Mouse (Mus musculus): ENCODE data around the gene Agtpbp1. TPM values are rescaled to one million over a fixed set of nuclear protein-coding genes. Genes with fewer than 3 reads are reported as not detected.
A peak's percentile ranks its signal among the peaks of the same experiment; 100 is the strongest.
"Not testable (repeated sequence)": the region's sequence is repeated elsewhere in the genome, so short reads cannot be mapped to it uniquely, and the experiment has no call there.

Agtpbp1 gene
- polyA plus RNA-seq (2012; rRNA removed), result 2.2 and 2.8 TPM in 2 replicates

DNA sequence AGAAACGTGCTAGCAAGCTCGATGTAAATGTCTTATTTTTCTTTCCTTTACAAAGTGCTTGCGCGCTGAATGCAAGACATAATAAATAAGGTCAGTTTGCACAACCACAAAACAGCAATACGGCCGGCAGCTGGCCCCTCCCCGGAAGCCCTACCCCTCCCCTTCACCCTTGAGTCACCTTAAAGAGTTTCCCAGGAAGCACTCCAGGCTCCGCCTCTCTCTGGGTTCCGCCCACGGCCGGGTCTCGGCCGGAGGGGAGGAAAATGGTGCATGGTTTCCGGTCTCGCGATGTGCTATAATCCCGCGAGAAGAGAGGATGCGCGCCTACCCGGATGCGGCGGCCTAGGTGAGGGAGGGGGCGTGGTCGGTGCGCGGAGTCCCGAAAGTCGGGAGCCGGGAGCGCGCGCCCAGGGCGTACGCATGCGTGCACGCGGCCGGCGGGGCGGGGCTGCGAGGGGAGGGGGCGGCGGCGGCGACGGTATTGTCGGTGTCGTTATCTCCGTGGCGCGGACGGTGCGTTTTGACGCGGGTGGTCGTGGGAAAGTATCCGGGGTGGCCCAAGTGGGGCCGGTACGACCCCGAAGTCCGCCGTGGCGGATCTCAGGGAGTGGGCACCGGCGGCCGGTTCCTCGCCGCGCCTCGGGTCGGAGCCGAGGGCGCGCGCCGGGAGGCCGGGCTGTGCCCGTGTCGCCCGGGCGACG, at the start of gene Agtpbp1, which contains the start of gene Naa35:
Agtpbp1 (minus strand) TSS at position 281 of the 701 bp plus-strand sequence.
Naa35 (plus strand) TSS at position 313 of the 701 bp plus-strand sequence.
- peak; percentile 99 for DNase-seq (ENCODE audit: low read depth, low spot score)
- under 1% methylated on average over 83 of the region's 83 CpGs for WGBS

DNA sequence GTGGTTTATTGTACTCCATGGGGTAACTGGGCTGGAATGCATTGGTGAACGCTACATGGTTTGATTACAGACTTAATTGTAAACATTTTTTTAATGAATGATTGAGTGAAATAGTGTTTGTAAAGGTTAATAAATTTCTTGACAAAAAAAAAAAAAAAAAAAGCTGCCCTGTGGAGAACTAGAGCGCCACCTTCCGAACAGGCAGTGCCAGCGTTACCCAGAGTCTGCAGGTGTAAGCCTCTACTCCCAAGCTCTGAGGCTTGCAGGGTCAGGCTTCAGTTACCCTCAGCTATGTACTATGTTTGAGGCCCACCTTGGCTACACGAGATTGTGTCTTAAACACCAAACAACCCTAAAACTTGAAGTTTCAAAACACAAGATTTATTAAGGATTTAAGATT, 49.6 kb upstream of the Agtpbp1 start:
- WGBS, result 50% methylated on average over 5 of the region's 5 CpGs
- DNase-seq (ENCODE audit: low read depth, low spot score), result no peak

DNA sequence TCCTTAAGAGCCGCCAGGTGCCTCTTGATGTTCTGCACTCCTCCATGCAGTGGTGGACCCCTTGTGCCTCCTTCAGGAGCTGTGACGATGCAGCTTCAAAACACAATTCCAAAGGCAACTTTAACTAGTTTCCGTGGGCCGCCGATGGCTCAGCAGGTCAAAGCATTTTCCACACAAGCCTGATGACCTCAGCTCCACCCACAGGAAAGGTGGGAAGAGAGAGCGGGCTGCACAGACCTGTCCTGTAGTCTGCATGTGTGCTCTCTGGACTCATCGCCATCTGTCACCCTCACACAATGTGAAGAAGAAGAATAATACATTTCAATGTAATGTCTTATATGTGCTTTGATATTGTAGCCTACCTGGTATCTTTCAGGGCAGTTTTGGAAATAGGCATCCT, 41.7 kb upstream of the Agtpbp1 start:
- WGBS, result 87% methylated on average over 7 of the region's 7 CpGs

DNA sequence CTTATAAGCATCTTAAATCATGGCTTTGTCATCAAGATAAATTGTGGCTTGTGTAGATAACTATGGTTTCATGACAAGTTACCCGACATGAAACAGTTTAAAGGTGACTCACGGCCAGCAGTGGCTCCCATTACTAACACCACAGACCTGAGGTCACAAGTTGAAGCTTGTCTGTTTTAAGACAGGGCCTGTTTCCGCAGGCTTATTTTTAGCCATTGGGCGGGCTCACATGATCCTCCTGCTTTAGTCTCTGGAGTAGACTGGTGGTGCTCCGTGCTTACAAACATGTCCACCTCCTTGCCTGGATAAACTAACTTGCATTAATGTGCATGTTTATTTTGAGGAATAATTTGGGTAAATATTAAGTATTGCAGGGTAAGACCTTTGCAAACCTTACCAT, 39.9 kb upstream of the Agtpbp1 start:
- DNase-seq (ENCODE audit: low read depth, low spot score), result no peak
- 74% methylated on average over 5 of the region's 5 CpGs for WGBS

More for the DNA sequence above, 41.7 kb upstream of the Agtpbp1 start:
- no peak for DNase-seq (ENCODE audit: low read depth, low spot score)

DNA sequence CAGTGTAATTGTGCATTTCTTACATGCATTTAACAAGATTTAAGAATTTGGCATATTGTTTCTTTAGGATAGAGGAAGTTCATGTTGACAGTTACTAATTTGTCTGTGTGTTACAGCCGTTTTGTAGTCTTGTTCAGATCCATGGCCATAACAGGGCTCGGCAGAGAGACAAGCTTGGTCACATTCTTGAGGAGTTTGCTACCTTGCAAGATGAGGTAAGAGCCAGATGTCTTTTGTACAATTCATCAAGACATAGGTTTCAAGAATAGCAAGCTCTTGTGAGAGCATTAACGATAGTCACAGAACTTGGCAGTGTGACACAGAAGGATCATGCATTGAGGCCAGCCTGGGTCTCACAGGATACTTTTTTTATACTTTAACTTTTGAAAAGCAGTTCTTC, 39.4 kb upstream of the Agtpbp1 start:
- no peak for DNase-seq (ENCODE audit: low read depth, low spot score)
- WGBS, result 73% methylated on average over 3 of the region's 3 CpGs

DNA sequence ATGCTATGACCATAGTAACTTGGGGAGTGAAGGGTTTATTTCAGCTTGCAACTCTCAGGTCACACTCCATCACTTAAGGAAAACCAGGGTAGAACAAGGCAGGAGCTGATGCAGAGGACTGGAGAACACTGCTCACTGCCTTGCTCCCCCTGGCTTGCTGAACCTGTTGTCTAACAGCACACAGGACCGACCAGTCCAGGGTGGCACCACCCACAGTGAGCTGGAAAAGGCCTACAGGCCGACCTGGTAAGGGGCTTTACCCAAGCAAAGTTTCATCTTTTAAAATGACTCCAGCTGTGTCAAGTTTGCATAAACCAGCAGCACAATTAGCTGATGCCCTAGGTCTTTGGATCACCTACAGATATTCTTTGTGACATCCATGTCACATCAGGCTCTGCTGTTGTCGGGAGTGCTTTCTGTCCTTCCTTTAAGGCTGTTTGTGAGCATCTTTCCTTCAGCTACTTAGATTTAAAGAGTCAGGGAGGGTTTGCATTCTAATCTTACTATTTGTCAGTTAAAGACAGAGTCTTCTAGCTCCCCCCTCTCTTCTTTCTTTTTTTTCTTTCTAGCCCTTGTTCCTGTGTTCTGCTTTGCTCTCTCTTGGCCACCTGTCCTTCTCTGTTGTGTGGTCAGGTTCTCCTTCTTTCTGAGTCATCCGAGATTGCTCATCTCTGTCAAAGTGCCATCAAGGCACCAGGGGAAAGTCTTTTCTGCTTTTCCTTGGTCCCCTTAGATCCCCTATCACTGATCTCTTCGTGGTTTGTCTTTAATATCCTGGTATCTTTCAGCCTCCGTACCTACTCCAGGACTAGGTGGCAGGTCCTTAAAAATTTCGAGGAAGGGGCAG, 36.8 kb upstream of the Agtpbp1 start:
- no peak for DNase-seq (ENCODE audit: low read depth, low spot score)
- 87% methylated on average over 7 of the region's 7 CpGs for WGBS

DNA sequence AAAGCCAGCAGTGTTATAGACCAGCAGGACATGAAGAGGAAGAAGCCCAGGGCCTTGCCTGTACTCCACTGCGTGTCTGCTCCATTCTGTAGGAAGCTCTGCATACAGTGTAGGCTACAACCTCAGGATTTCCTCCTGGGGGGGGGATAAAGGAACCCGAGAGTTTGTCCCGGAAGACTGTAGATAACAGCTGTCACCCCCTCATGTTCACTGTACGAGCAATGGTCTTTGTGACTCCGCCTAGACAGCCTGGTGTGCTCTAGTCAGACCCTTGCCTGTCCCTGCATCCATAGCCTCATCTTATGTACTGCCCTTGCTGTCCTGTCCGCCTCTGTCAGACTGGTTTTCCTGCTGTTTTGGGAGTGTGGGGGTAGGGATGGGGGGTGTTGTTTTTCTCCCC, 33.4 kb upstream of the Agtpbp1 start:
- no peak for DNase-seq (ENCODE audit: low read depth, low spot score)
- 90% methylated on average over 6 of the region's 6 CpGs for WGBS

DNA sequence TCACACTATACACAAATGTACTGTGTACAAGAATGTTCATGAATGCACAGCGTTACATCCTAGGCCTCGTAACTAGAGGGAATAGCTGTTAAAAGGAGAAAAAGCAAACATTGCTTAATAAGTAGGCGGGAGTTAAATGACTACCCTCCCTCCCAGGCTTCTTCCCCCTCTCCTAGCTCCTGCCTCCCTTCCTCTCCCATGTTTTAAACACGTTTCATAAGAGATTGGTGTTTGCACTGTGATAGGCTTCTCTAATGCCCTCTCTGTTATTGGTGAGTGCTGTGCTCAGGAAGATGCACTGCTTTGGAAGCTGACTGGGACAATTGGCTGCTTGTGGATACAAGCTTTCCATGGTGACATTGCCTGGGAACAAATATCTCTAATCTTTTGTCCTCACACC, 30.5 kb upstream of the Agtpbp1 start:
- DNase-seq (ENCODE audit: low read depth, low spot score), result no peak
- WGBS, result 64% methylated on average over 4 of the region's 4 CpGs

DNA sequence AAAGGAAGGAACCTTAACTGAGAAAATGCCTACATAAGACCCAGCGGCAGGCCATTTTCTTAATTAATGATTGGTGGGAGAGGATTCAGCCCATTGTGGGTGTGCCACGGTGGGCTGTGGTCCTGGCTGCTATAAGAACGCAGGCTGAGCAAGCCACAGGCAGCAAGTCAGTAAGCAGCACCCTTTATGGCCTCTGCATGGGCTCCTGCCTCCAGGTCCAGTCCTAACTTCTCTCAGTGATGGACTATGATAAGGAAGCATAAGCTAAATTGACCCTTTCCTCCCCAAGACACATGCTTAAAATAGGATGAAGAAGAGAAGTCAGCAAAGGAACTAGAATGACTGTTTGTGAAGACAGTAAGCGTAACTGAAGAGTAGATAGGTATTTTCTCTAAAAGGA, 30.1 kb upstream of the Agtpbp1 start:
- WGBS, result 87% methylated on average over 4 of the region's 4 CpGs
- DNase-seq (ENCODE audit: low read depth, low spot score), result no peak

DNA sequence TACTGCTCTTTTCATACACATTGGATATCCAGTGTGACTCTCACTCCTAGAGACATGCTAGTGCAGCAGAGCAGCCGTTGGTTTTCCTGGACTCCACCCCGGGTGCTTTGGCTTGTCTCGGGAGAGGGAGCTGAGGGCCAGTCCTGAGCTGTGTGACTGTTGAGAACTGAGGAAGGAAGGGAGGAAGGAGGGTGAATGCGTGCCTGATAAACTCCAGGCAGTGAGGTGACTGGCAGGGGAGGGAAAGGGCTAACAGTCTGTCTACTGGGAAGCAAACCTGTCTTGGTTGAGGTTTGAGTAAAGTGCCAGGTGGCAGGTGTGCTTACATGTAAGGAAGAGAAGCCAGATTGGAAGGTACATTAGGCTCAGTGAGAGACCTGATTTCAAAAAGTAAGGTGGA, 28.8 kb upstream of the Agtpbp1 start:
- WGBS, result 72% methylated on average over 4 of the region's 4 CpGs
- DNase-seq (ENCODE audit: low read depth, low spot score), result no peak

DNA sequence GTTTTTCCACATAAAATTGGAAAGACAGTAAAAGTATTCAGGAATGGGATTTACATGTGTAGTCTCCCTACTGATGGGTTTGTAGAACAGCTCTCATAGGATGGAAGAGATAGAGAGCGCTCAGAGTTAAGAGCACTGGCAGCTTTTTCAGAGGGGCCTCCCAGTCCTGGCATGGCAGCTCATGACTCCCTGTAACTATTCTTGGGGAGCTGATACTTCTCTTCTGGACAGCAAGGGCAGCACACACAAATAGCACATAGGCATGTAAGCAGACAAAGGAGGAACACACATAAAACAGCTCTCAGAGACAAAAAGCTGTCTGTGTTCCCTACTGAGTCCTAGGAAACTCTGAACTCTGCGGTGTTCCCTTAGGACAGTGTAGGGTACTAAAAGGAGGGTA, 25.4 kb upstream of the Agtpbp1 start:
- DNase-seq (ENCODE audit: low read depth, low spot score), result no peak
- 85% methylated on average over 2 of the region's 2 CpGs for WGBS

DNA sequence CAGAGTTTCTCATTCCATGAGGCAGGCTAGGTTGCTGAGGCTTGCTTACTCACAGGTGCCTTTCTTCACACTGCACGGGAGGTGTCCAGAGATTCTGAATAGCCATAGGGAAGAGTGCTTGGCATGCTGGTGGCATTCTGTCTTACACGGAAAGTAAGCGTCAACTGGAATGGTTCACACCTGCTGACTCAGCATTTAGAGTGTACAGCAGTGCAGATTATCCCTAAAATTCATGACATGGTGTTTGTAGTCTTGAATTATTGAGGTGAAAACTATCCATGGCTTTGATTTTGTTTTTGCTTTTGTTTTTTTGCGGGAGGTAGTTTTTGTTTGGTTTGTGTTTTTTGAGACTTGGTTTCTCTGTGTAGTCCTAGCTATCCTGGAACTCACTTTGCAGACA, 24.9 kb upstream of the Agtpbp1 start:
- 90% methylated on average over 4 of the region's 4 CpGs for WGBS
- no peak for DNase-seq (ENCODE audit: low read depth, low spot score)

DNA sequence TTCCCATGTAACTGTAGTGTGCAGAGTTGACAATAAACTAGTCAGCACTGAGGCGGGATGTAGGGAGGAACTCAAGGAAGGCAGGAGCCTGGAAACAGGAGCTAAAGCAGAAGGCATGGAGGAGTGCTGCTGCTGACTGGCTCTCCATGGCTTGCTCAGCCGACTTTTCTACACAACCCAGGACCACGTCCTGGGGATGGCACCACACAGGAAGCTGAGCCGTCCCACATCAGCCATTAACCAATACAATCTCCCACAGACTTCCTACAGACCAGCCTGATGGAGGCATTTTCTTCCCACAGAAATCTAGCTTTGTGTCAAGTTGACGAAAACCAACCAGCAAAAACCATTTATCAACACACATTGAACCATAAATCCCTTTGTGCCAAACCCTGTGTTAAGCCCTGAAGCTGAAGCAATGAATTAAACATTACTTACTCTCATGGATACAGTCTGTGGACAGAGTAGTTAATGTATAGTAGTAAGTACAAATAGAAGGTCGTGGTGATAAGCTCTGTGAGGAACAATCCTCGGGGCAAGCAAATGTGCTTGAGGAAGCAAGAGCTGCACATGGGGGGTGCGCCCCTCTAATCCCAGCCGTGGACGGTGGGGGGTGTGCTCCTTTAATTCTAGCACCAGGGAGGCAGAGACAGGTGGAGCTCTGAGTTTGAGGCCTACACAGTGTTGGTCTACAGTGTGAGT, 20.3 kb upstream of the Agtpbp1 start:
- 59% methylated on average over 10 of the region's 10 CpGs for WGBS
- no peak for DNase-seq (ENCODE audit: low read depth, low spot score)

DNA sequence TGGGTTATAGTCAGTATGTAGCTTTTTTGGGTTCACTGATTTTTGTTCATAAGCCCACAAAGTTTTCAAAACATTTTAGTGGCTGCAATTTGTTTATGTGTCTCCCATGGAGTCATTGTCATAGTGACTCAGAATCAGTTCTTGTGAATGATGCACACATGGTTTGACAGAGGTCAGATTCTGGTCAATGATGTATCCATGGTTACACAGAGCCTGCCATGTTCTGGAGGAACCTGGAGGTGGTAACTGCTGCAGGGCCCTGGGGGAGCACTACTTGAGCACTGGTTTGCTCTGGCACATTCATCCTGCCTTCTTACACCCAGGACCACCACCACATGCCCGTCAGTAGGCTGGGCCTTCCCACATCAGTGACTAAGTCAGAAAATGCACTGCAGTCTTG, 19.5 kb upstream of the Agtpbp1 start:
- DNase-seq (ENCODE audit: low read depth, low spot score), result no peak
- WGBS, result 93% methylated on average over 1 of the region's 1 CpGs

DNA sequence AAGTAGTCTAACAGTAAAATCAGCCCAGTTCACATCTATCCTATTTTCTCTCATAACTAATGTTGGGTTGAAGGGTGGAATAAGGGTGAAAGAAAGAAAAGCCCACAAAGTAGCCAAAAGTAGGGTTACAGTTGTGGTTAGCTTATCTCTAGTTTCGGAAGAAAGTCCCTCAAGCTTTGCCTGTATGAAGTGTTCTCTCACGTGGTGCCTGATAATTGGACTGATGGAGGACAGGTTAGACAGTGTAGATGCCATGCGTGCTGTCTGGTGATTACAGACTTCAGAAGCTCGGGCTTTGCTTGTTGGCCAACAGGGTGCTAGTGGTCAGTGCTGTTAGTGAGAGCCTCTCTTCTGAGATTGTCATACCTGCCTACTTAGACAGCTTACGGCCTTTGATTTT, 18.1 kb upstream of the Agtpbp1 start:
- DNase-seq (ENCODE audit: low read depth, low spot score), result no peak
- 94% methylated on average over 5 of the region's 5 CpGs for WGBS

DNA sequence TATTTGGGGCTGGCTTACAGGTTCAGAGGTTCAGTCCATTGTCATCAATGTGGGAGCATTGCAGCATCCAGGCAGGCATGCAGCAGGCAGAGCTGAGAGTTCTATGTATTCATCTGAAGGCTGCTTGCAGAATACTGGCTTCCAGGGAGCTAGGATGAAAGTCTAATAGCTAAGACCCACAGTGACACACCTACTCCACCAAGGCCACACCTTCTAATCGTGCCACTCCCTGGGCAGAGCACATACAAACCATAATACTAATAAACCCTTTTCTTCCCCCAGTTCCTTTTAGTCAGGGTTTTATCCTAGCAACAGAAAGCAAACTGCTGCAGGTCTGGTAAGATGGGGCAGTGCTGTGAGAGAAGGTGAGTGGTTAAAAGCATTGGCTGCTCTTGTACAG, 7.6 kb upstream of the Agtpbp1 start:
- DNase-seq (ENCODE audit: low read depth, low spot score), result no peak
- WGBS, result 29% methylated on average over 1 of the region's 1 CpGs

DNA sequence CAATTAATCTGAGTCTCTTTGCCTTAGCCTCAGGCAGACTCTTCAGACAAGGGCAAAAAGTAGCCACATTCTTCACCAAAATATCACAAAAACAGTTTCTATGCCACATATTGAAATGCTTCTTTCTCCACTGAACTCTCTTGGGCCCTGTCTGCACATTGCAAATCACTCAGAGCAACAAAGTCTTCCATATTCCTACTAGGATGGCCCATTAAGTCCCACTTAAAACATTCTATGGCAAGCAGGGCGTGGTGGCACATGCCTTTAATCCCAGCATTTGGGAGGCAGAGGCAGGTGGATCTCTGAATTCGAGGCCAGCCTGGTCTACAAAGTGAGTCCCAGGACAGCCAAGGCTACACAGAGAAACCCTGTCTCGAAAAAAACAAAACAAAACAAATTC, 7.0 kb upstream of the Agtpbp1 start:
- 83% methylated on average over 3 of the region's 3 CpGs for WGBS
- DNase-seq (ENCODE audit: low read depth, low spot score), result not testable (repeated sequence)

DNA sequence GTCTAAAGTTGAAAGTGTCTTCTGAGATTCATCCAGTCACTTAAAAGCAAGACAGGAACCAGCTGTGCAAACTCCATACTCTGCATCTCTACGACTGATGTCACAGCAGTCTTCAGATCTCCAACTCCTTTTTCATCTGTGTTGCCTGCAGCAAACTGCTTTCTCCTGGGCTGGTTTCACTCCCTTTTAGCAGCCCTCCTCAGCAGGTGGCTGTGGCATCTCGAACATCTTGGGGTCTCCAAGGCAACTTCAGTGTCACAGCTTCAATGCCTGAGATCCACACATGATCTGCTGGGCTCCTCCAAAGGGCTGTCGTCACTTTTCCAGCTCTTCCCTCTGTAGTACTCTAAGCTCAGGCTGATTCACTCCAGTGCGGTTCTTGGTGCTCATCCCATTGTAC, 5.7 kb upstream of the Agtpbp1 start:
- DNase-seq (ENCODE audit: low read depth, low spot score), result no peak
- WGBS, result 91% methylated on average over 4 of the region's 4 CpGs

DNA sequence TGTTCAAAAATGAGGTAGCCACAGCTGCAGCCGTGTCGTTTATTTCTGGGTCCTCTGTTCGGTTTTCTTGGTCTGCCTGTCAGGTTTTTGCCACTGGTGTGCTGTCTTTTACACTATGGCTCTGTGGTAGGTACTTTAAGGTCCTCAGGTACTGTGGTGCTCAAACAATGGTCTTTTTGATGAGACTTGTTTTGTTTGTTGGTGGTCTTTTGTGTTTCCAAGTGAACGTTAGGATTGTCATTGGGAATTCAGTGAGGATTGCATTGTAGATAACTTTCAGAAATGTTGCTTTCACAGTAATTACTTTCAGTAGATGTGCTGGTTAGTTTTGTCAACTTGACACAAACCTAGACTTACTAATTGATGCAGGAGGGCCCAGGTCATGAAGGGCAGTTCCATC, 4.6 kb upstream of the Agtpbp1 start:
- WGBS, result 86% methylated on average over 4 of the region's 4 CpGs
- DNase-seq (ENCODE audit: low read depth, low spot score), result no peak

DNA sequence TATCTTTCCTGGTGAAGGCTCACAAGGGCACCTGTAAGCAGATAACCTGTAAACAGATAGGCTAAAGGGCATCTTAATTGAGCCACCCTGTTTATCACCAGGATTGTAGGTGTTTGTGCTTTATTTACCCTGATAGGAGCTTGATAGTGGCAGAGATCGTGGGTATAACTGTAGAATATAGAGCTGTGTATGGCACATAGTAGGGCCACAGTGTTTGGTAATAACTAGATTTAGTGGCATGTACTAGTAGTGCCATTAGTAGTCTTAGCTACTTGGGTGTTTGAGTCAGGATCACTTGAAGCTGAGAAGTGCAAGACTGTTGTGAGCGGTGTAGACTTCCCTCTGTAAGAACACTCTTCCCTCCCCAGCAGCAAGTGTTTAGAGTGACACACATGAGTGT, 2.2 kb upstream of the Agtpbp1 start:
- 83% methylated on average over 2 of the region's 2 CpGs for WGBS
- no peak for DNase-seq (ENCODE audit: low read depth, low spot score)

DNA sequence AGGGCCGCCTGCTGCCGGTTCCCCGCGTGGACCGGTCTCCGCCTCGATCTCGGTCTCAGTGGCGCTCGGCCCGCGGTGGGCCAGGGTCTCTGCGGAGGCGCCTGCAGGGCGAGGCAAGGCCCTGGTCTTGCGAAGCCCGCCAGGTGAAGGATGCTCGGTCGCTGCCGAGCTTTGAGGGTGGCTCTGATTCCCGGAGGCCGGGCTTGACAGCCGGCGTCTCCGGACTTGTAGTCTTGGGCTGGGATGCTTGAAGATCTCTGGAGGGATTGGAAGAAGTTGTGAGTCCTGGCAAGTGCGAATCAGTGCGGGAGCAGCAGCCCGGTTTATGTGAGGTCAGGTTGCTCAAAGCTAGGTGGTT, 600 bp upstream of the Agtpbp1 start:
- under 1% methylated on average over 28 of the region's 28 CpGs for WGBS
- DNase-seq (ENCODE audit: low read depth, low spot score), result no peak

All from large intestine, adult 2 months (tissue).